Mouse (Mus musculus) ES-E14 (cell line): ENCODE data around the gene Rrp15.

Experiments
- CHD2 ChIP-seq: IDR thresholded peaks from 2 replicates; pipeline ENCODE4 v1.6.1; 2014; ENCODE audit warnings: mild to moderate bottlenecking, low read depth, low read length, inconsistent platforms
- HCFC1 ChIP-seq: IDR thresholded peaks from 2 replicates; pipeline ENCODE4 v1.6.1; 2012; ENCODE audit warnings: low read length, inconsistent platforms, borderline replicate concordance; ENCODE audit not compliant: insufficient read depth
- MAFK ChIP-seq: IDR thresholded peaks from 2 replicates; pipeline ENCODE4 v1.6.1; 2014; ENCODE audit warnings: mild to moderate bottlenecking, low read depth, low read length, inconsistent platforms; ENCODE audit not compliant: insufficient read depth
- ZC3H11A ChIP-seq: IDR thresholded peaks from 2 replicates; pipeline ENCODE4 v1.6.1; 2012; ENCODE audit warnings: low read depth, mild to moderate bottlenecking, inconsistent platforms, low read length, borderline replicate concordance
- ZNF384 ChIP-seq: IDR thresholded peaks from 2 replicates; pipeline ENCODE4 v1.6.1; 2012; ENCODE audit warnings: low read depth, low read length, inconsistent platforms

- TF ChIP-seq MAFK = no peak
- TF ChIP-seq ZNF384 = no peak
- no peak for TF ChIP-seq HCFC1
- TF ChIP-seq ZC3H11A = no peak
- TF ChIP-seq CHD2 = no peak
Measured at GRCm38 (mm10) chr1:186773124-186773523, 24.0 kb upstream of the Rrp15 start.
